Mouse (Mus musculus) gastrocnemius, postnatal 36 days (tissue): Measurements from ENCODE around the gene Smim23. TPM values are rescaled to one million over a fixed set of nuclear protein-coding genes. Genes with fewer than 3 reads are reported as not detected.

ENCODE experiments used
- DNase-seq, 2 experiments: peaks; one replicate each; pipeline ENCODE4 v3.0.0; 2022
- intact Hi-C: fragments of 180-260 bp; cut with DNase I; formaldehyde crosslinking; loops from one replicate; pipeline ENCODE4 v1.15.1; 2025
- total RNA-seq, 2 experiments: library from RNA; stranded (reverse); gene quantifications; 2 replicates each; pipeline ENCODE4 v1.2.3; 2021

The Smim23 gene
- total RNA-seq, 2 experiments from 2014 or later: not detected

- intact Hi-C loops: no loop called here
- DNase-seq: no peak
Measured at GRCm38 (mm10) chr11:32781633-32782404, 42.6 kb downstream of the Smim23 start.

GRCm38 (mm10) chr11:32780747-32781536 lies 43.5 kb downstream of the Smim23 start:
- DNase-seq: no peak
- intact Hi-C loops: no loop called here

- intact Hi-C loops: no loop called here
- no peak for DNase-seq
Measured at GRCm38 (mm10) chr11:32768642-32769343, 55.6 kb downstream of the Smim23 start.

Other genes starting within 250 kb of the Smim23 start
- 10 to 100 TPM; 51.0 to 52.6 TPM for gene Fbxw11, start 181.9 kb downstream of the Smim23 start, total RNA-seq